Mouse (Mus musculus) intestine, postnatal 0 days (tissue): ENCODE measurements around the gene Nrxn1. TPM values are rescaled to one million over a fixed set of nuclear protein-coding genes. Genes with fewer than 3 reads are reported as not detected.
"Not testable (repeated sequence)": the region's sequence is repeated elsewhere in the genome, so short reads cannot be mapped to it uniquely, and the experiment has no call there.

ENCODE experiments used
- ATAC-seq: fragments of 200-750 bp; cut with Nextera tagmentation; 2 replicates; pipeline ENCODE4 v1.8.0; 2017; ENCODE audit warnings: mild to moderate bottlenecking, moderate TSS enrichment, moderate library complexity
- H3K27ac ChIP-seq: fragments of 300-500 bp; sonication (generic); 2 replicates; pipeline ENCODE4 v1.5.1; 2014; ENCODE audit warnings: mild to moderate bottlenecking, low read depth, low read length, moderate library complexity
- H3K27me3 ChIP-seq: fragments of 300-500 bp; sonication (generic); replicated peaks from 2 replicates; pipeline ENCODE4 v1.6.1; 2014; ENCODE audit warnings: low read length, mixed read lengths; ENCODE audit not compliant: control insufficient read depth, insufficient read depth
- H3K36me3 ChIP-seq: fragments of 300-500 bp; sonication (generic); 2 replicates; pipeline ENCODE4 v1.6.1; 2014; ENCODE audit warnings: mild to moderate bottlenecking, moderate library complexity; ENCODE audit not compliant: control insufficient read depth, insufficient read depth
- H3K4me1 ChIP-seq: fragments of 300-500 bp; sonication (generic); replicated peaks from 2 replicates; pipeline ENCODE4 v1.6.1; 2014; ENCODE audit warnings: antibody characterized with exemption, low read length, mixed read lengths; ENCODE audit not compliant: control insufficient read depth, insufficient read depth
- H3K4me2 ChIP-seq: fragments of 300-500 bp; sonication (generic); replicated peaks from 2 replicates; pipeline ENCODE4 v1.6.1; 2014; ENCODE audit warnings: low read depth, mild to moderate bottlenecking, moderate library complexity
- H3K4me3 ChIP-seq: fragments of 300-500 bp; sonication (generic); 2 replicates; pipeline ENCODE4 v1.5.1; 2014; ENCODE audit warnings: low read depth, low read length
- H3K9ac ChIP-seq: fragments of 300-500 bp; sonication (generic); 2 replicates; pipeline ENCODE4 v1.6.1; 2014; ENCODE audit warnings: mild to moderate bottlenecking, low read depth, low read length
- H3K9me3 ChIP-seq: fragments of 300-500 bp; sonication (generic); 2 replicates; pipeline ENCODE4 v1.6.1; 2016; ENCODE audit warnings: mixed run types; ENCODE audit not compliant: control insufficient read depth
- CTCF ChIP-seq: sonication (generic); IDR thresholded peaks from 2 replicates; pipeline ENCODE4 v1.5.1; 2016; ENCODE audit warnings: low read depth, mild to moderate bottlenecking, control low read depth, antibody characterized with exemption, moderate library complexity
- WGBS: fragments of 180-500 bp; shearing (Covaris S2); extraction: QIAGEN DNeasy Blood & Tissue Kit; methylation state at CpG from one replicate; pipeline ENCODE4 v1.1.7; 2014; 5-methylcytosine and 5-hydroxymethylcytosine counted together
- polyA plus RNA-seq: library from polyadenylated mRNA; unstranded; fragments of >200 nt; fragmentation: Nextera tagmentation; extraction: Ambion mirVana; gene quantifications from 2 replicates; pipeline ENCODE4 v1.2.1, GENCODE M21; 2015

The Nrxn1 gene
- polyA plus RNA-seq, 1 experiment from 2014 or later: 0.99 TPM

DNA sequence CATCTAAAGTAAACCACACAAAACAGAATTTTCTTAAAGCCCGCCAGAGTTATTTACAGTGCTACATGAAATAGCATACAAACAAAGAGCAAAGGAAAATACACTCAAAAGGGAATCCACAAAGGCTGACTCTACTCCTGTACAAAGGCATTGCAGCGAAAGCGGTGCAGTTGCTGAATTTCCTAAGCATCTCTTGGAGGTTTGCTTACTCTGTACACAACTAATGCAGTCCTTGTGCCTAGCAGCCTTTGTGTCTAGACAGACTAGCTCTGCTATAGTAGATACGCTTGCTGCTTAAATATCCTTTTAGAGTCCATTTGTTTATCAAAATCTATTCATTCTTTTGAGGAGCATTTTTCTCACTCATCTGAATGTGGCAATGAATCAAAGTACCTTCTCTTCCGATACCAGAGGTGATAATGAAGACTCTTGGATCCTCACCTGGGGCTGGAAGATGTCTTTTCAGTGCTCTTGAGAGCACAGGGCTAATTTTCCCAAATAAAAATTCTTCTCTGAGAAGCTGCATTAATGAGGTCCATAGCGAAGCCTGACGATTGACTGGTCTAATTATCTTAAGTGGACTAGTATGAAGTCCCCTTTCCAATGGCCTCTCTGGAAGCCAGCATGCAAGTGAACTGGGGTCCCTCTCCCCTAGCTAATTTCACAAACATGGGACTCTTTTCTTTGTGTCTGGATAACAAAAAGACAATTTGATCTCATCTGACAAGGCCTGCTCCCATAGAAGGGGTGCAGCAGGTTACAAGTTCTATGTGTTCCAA lies 845.6 kb downstream of the Nrxn1 start:
- no peaks in the 10 kb centered on the region for H3K36me3 ChIP-seq
- no peaks in the 10 kb centered on the region for H3K4me1 ChIP-seq
- WGBS: 87% methylated on average over 7 of the region's 7 CpGs
- H3K9ac ChIP-seq: no peak overlapping the region
- no peak for TF ChIP-seq CTCF
- no peak overlapping the region for H3K4me2 ChIP-seq
- no peak for ATAC-seq
- no peaks in the 10 kb centered on the region for H3K27me3 ChIP-seq
- no peak overlapping the region for H3K27ac ChIP-seq
- H3K4me3 ChIP-seq: no peak overlapping the region
- H3K9me3 ChIP-seq: no peaks in the 10 kb centered on the region

- H3K9me3 ChIP-seq: no peaks in the 10 kb centered on the region
- H3K9ac ChIP-seq: no peak overlapping the region
- no peaks in the 10 kb centered on the region for H3K27me3 ChIP-seq
- no peak overlapping the region for H3K4me2 ChIP-seq
- no peak overlapping the region for H3K27ac ChIP-seq
- WGBS: 73% methylated on average over 2 of the region's 2 CpGs
- H3K4me1 ChIP-seq: no peaks in the 10 kb centered on the region
- no peak for TF ChIP-seq CTCF
- no peak for ATAC-seq
- H3K36me3 ChIP-seq: no peaks in the 10 kb centered on the region
- H3K4me3 ChIP-seq: no peak overlapping the region
Observed at GRCm38 (mm10) chr17:90244339-90244738, 848.5 kb downstream of the Nrxn1 start.

GRCm38 (mm10) chr17:90238964-90239363 lies 853.9 kb downstream of the Nrxn1 start:
- no peak for TF ChIP-seq CTCF
- H3K9me3 ChIP-seq: no peaks in the 10 kb centered on the region
- H3K4me2 ChIP-seq: no peak overlapping the region
- no peak for ATAC-seq
- H3K27ac ChIP-seq: no peak overlapping the region
- H3K4me3 ChIP-seq: no peak overlapping the region
- no peaks in the 10 kb centered on the region for H3K36me3 ChIP-seq
- no peaks in the 10 kb centered on the region for H3K4me1 ChIP-seq
- no peaks in the 10 kb centered on the region for H3K27me3 ChIP-seq
- WGBS: 87% methylated on average over 3 of the region's 3 CpGs
- H3K9ac ChIP-seq: no peak overlapping the region

GRCm38 (mm10) chr17:90238517-90238916 lies 854.4 kb downstream of the Nrxn1 start:
- Histone ChIP-seq H3K9ac (no peak overlapping the region), H3K4me1 (no peaks in the 10 kb centered on the region), H3K4me3 (no peak overlapping the region), H3K4me2 (no peak overlapping the region), H3K27me3 (no peaks in the 10 kb centered on the region), H3K36me3 (no peaks in the 10 kb centered on the region), H3K27ac (no peak overlapping the region), H3K9me3 (no peaks in the 10 kb centered on the region)
- 94% methylated on average over 2 of the region's 2 CpGs for WGBS
- no peak for ATAC-seq
- TF ChIP-seq CTCF: no peak

DNA sequence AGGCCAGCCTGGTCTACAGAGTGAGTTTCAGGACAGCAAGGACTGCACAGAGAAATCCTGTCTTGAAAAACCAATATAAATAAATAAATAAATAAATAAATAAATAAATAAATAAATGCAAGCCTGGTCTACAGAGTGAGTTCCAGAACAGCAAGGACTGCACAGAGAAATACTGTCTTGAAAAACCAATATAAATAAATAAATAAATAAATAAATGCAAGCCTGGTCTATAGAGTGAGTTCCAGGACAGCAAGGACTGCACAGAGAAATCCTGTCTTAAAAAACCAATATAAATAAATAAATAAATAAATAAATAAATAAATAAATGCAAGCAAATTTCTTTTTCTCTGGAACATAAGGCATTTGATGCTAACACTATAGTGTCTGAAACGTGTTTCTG lies 857.2 kb downstream of the Nrxn1 start:
- 87% methylated on average over 1 of the region's 1 CpGs for WGBS
- not testable (repeated sequence) for ATAC-seq

DNA sequence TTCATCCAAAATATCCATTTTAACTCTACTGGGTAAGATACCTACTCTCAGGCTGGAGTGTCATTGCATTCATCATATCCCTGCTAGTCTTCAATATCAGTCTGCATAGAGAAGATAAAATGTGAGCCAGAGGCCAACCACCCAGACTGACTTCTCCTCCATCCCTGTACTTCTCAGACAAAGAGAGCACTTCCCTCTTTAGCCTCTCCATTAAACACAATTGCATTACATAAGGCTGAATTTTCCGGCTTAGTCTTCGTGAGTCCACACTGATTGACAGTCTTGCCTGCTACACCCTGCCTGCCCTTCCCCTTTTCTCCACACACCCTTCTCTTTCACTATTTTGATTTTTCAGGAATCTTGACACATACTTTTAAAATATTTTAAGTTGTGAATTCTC lies 858.1 kb downstream of the Nrxn1 start:
- Histone ChIP-seq H3K9me3 (no peaks in the 10 kb centered on the region), H3K4me2 (no peak overlapping the region), H3K4me3 (no peak overlapping the region), H3K27me3 (no peaks in the 10 kb centered on the region), H3K36me3 (no peaks in the 10 kb centered on the region), H3K27ac (no peak overlapping the region), H3K4me1 (no peaks in the 10 kb centered on the region), H3K9ac (no peak overlapping the region)
- no peak for ATAC-seq
- TF ChIP-seq CTCF: no peak
- 79% methylated on average over 2 of the region's 2 CpGs for WGBS

More for the DNA sequence above, 857.2 kb downstream of the Nrxn1 start:
- not testable (repeated sequence) for H3K9me3 ChIP-seq, H3K4me3 ChIP-seq, H3K27me3 ChIP-seq, H3K9ac ChIP-seq, H3K4me1 ChIP-seq, H3K4me2 ChIP-seq, H3K27ac ChIP-seq, H3K36me3 ChIP-seq
